Mouse (Mus musculus): ENCODE data around the gene Invs. TPM values are rescaled to one million over a fixed set of nuclear protein-coding genes. Genes with fewer than 3 reads are reported as not detected.
"Not testable (repeated sequence)": the region's sequence is repeated elsewhere in the genome, so short reads cannot be mapped to it uniquely, and the experiment has no call there.

Gene Invs
- polyA plus RNA-seq, 1 experiment from 2014 or later = 5.8 TPM

DNA sequence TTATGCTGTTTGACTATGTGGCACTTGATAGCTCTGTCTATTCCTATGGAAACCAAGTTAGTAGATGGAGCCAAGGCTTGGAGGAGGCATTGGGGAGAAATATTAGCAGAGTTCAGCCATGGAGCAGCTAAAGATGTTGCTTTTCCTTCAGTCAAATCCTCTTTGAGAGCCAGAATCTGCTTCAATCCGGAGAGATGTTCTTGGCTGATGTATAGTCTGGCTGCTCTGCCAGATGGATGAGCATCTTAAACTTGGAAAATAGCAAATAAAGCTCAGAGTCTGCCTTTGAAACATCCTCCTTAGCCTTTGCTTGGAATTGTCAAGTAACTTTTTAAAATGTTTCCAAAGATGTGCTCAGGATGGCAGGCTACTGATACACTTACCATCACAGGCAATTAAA is 91.5 kb downstream of the Invs start:
- Histone ChIP-seq H3K4me2 (ENCODE audit: low read depth, low read length) (no peak overlapping the region), H3K36me3 (ENCODE audit: control insufficient read depth, insufficient read depth, low read length) (no peaks in the 10 kb centered on the region), H3K27ac (ENCODE audit: low read length) (no peak overlapping the region), H3K9ac (ENCODE audit: low read depth, low read length) (no peak overlapping the region), H3K4me3 (ENCODE audit: low read length) (no peak overlapping the region), H3K9me3 (ENCODE audit: control insufficient read depth, low read length) (no peaks in the 10 kb centered on the region), H3K4me1 (ENCODE audit: control insufficient read depth, insufficient read depth, low read length) (no peaks in the 10 kb centered on the region), H3K27me3 (replicated peaks; ENCODE audit: control insufficient read depth, insufficient read depth, low read length) (no peaks in the 10 kb centered on the region)
- 58% methylated on average over 1 of the region's 1 CpGs for WGBS
- ATAC-seq = no peak

DNA sequence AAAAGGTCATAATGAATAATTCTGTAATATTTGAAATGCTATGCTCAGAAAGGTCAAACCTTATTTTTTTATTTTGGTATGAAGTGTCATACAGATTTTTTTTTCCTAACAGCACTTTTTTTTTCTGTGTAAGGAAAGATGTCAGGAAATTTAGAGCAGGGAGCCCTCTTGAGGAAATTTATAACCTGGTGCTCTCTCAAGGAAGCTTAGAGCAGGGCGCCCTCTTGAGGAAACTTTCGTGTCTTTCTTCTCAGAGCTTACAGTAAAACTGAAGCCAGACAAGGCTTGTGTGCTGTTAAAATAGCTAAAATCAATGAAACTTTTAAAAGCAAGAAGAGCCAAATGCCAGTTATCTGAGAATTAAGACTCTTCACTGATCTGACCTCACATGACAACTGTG is 101.4 kb downstream of the Invs start:
- Histone ChIP-seq H3K4me2 (ENCODE audit: low read depth, low read length) (no peak overlapping the region), H3K4me1 (ENCODE audit: control insufficient read depth, insufficient read depth, low read length) (no peaks in the 10 kb centered on the region)
- WGBS = 1% methylated on average over 2 of the region's 2 CpGs

DNA sequence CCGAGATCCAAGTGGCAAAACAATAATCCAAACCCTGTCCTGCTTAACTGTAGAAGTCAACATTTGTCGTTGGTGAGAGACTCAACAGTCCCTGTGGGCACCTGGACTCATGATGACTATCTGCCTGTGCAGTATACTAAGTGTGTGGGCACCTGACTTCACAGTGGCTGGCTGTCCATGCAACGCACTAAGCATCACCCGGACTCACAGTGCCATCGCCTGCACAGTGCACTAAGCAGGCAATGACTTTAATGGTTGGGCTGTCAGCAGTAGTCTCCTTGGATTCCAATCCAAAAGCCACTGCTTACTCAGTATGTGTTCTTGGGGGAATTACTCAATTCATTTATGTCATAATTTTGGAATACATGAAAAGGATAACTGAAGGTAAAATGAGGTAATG is 102.9 kb downstream of the Invs start:
- Histone ChIP-seq H3K36me3 (ENCODE audit: control insufficient read depth, insufficient read depth, low read length) (no peaks in the 10 kb centered on the region), H3K4me3 (ENCODE audit: low read length) (no peak overlapping the region), H3K27me3 (replicated peaks; ENCODE audit: control insufficient read depth, insufficient read depth, low read length) (no peaks in the 10 kb centered on the region), H3K4me2 (ENCODE audit: low read depth, low read length) (no peak overlapping the region), H3K27ac (ENCODE audit: low read length) (no peak overlapping the region), H3K9me3 (ENCODE audit: control insufficient read depth, low read length) (no peaks in the 10 kb centered on the region; the same call in 1 of the 2 replicates), H3K4me1 (ENCODE audit: control insufficient read depth, insufficient read depth, low read length) (no peaks in the 10 kb centered on the region), H3K9ac (ENCODE audit: low read depth, low read length) (no peak overlapping the region)
- WGBS = 80% methylated on average over 5 of the region's 5 CpGs
- ATAC-seq = no peak

More for the DNA sequence above, 101.4 kb downstream of the Invs start:
- Histone ChIP-seq H3K27ac (ENCODE audit: low read length) (no peak overlapping the region), H3K9ac (ENCODE audit: low read depth, low read length) (no peak overlapping the region), H3K4me3 (ENCODE audit: low read length) (no peak overlapping the region), H3K36me3 (ENCODE audit: control insufficient read depth, insufficient read depth, low read length) (no peaks in the 10 kb centered on the region), H3K27me3 (replicated peaks; ENCODE audit: control insufficient read depth, insufficient read depth, low read length) (no peaks in the 10 kb centered on the region), H3K9me3 (ENCODE audit: control insufficient read depth, low read length) (no peaks in the 10 kb centered on the region; the same call in 1 of the 2 replicates)
- ATAC-seq = no peak

DNA sequence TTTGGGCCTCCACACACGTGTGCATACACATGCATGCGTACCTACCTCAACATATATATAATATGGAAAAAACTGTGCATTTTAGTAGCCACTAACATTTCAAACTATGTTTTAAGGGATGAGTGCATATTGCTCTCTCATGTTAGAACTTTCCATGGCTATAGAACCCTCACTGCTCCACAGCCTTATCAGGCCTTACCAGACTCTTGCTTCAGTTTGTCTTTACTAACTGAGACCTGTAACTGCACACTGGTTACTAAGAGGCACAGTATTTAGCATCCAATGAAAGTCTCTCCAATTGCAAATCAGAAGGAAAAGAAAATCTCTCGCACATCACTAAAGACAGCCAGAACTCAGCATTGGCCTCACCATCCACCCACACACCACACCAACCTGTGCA is 117.4 kb downstream of the Invs start:
- Histone ChIP-seq H3K4me1 (ENCODE audit: control insufficient read depth, insufficient read depth, low read length) (no peaks in the 10 kb centered on the region), H3K36me3 (ENCODE audit: control insufficient read depth, insufficient read depth, low read length) (no peaks in the 10 kb centered on the region), H3K27ac (ENCODE audit: low read length) (no peak overlapping the region), H3K4me3 (ENCODE audit: low read length) (no peak overlapping the region), H3K9me3 (ENCODE audit: control insufficient read depth, low read length) (no peaks in the 10 kb centered on the region), H3K4me2 (ENCODE audit: low read depth, low read length) (no peak overlapping the region), H3K27me3 (replicated peaks; ENCODE audit: control insufficient read depth, insufficient read depth, low read length) (no peaks in the 10 kb centered on the region), H3K9ac (ENCODE audit: low read depth, low read length) (no peak overlapping the region)
- no peak for ATAC-seq
- WGBS = 91% methylated on average over 3 of the region's 3 CpGs

DNA sequence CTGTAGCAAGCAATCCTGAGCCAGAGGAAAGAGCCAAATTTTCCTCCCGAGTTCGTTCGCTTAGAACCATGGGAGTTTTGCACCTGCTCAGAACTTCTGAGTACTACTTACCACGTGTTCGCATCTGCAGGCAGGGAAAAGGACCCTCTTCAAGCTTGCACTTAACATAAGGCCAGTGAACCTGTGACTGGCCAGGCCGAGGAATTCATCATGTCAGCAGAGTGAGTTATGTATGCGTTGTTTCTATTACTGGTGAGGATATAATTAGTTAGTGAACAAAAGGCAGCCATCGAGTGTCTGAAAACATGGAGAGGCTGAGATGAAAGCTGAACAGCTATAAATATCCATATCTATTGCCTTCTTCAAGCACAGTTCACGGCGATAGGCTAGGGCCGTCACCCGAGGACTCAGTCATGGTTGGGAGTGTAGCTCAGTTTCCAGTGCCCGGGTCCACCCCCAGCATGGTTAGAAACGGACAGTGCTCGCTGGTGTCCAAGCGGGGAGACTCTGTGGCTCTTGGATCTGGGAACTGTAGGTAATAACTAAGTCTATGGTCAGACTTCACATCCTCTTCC is 123.6 kb downstream of the Invs start:
- Histone ChIP-seq H3K27me3 (replicated peaks; ENCODE audit: control insufficient read depth, insufficient read depth, low read length) (no peaks in the 10 kb centered on the region), H3K4me2 (ENCODE audit: low read depth, low read length) (no peak overlapping the region), H3K27ac (ENCODE audit: low read length) (no peak overlapping the region), H3K9me3 (ENCODE audit: control insufficient read depth, low read length) (no peaks in the 10 kb centered on the region), H3K36me3 (ENCODE audit: control insufficient read depth, insufficient read depth, low read length) (no peaks in the 10 kb centered on the region), H3K4me3 (ENCODE audit: low read length) (no peak overlapping the region), H3K9ac (ENCODE audit: low read depth, low read length) (no peak overlapping the region), H3K4me1 (ENCODE audit: control insufficient read depth, insufficient read depth, low read length) (no peaks in the 10 kb centered on the region)
- no peak for ATAC-seq
- WGBS = 78% methylated on average over 16 of the region's 16 CpGs

DNA sequence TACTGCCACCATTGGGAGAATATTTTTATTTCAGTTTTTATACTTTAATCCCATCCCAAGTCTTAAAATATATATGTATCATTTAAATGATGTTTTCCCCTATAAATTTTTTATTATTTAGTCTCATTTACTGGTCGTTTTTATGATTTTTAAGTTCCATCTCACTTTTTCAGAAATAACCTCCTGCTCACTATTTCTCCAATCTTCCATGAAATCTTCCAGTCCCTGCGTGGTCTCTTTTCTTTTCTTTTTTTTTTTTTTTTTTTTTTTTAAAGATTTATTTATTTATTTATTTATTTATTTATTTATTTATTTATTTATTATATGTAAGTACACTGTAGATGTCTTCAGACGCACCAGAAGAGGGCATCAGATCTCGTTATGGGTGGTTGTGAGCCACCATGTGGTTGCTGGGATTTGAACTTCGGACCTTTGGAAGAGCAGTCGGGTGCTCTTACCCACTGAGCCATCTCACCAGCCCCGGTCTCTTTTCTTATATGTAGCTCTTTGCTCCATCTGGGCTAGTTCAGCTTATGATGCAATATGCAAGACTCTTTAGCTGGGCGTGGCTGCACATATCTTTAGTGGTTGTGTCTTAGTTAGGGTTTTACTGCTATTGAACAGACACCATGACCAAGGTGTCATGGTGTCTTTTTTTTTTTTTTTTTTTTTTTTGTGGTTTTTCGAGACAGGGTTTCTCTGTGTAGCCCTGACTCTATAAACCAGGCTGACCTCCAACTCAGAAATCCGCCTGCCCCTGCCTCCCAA is 126.3 kb downstream of the Invs start:
- H3K9me3 ChIP-seq (ENCODE audit: control insufficient read depth, low read length); H3K4me3 ChIP-seq (ENCODE audit: low read length); H3K27me3 ChIP-seq (replicated peaks; ENCODE audit: control insufficient read depth, insufficient read depth, low read length); ATAC-seq; H3K9ac ChIP-seq (ENCODE audit: low read depth, low read length); H3K4me2 ChIP-seq (ENCODE audit: low read depth, low read length); H3K4me1 ChIP-seq (ENCODE audit: control insufficient read depth, insufficient read depth, low read length); H3K27ac ChIP-seq (ENCODE audit: low read length); H3K36me3 ChIP-seq (ENCODE audit: control insufficient read depth, insufficient read depth, low read length): not testable (repeated sequence)
- WGBS = 86% methylated on average over 9 of the region's 10 CpGs

DNA sequence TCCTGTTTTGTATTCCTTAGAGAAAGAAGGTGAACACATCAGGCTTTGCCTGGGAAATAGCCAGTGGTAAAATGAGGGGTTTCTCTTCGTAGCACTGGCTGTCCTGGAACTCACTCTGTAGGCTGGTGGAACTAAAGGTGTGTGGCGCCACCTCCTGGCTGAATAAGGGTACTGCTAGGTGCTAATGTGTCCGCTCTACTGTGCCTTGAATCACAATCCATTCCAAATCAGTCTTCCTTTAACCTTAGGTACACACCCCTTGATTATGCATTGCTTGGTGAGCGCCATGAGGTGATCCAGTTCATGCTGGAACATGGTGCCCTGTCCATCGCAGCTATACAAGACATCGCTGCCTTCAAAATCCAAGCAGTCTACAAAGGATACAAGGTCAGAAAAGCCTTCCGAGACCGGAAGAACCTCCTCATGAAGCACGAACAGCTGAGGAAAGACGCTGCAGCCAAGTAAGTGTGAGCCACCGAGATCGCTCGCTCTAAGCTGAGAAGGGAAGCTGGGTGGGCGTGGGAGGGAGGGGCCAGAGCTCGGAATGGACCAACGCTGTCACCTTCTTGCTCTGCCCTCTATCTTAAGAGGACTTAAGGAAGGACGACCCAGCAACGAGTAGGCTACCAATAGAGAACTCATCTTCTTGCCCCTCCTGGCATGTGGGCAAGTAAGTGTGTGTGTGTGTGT is 127.9 kb downstream of the Invs start:
- H3K36me3 ChIP-seq (ENCODE audit: control insufficient read depth, insufficient read depth, low read length) = no peaks in the 10 kb centered on the region
- WGBS = 43% methylated on average over 18 of the region's 18 CpGs
- no peak overlapping the region for H3K27ac ChIP-seq (ENCODE audit: low read length)
- H3K4me3 ChIP-seq (ENCODE audit: low read length) = no peak overlapping the region
- ATAC-seq = peak; percentile 55; the same call in 1 of the 2 replicates
- H3K27me3 ChIP-seq (replicated peaks; ENCODE audit: control insufficient read depth, insufficient read depth, low read length) = no peaks in the 10 kb centered on the region
- H3K9ac ChIP-seq (ENCODE audit: low read depth, low read length) = no peak overlapping the region
- H3K4me2 ChIP-seq (ENCODE audit: low read depth, low read length) = peak overlapping the region; percentile 23; the same call in 1 of the 2 replicates
- H3K4me1 ChIP-seq (ENCODE audit: control insufficient read depth, insufficient read depth, low read length) = no peaks in the 10 kb centered on the region
- no peaks in the 10 kb centered on the region for H3K9me3 ChIP-seq (ENCODE audit: control insufficient read depth, low read length)

DNA sequence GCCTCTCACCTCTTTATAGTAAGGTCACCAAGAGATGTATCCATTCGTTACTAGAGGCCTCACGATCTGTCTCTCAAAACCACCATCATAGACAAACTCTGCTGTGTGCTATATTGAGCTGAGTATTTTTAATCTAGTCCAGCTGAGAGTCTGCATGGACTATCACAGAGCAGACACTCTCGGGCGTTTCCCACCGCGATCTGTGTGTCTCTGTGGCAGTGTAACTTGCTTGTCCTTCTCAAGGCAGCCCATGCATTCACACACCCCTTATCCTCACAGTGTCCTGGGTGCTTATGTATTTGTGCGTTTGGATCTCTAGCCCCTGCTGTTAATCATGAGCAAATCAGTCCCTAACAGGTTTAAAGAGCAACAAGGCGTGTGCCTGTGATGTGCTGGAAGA is 133.9 kb downstream of the Invs start:
- Histone ChIP-seq H3K36me3 (ENCODE audit: control insufficient read depth, insufficient read depth, low read length) (no peaks in the 10 kb centered on the region), H3K9ac (ENCODE audit: low read depth, low read length) (no peak overlapping the region), H3K27ac (ENCODE audit: low read length) (no peak overlapping the region), H3K27me3 (replicated peaks; ENCODE audit: control insufficient read depth, insufficient read depth, low read length) (no peaks in the 10 kb centered on the region), H3K4me2 (ENCODE audit: low read depth, low read length) (no peak overlapping the region), H3K4me3 (ENCODE audit: low read length) (no peak overlapping the region), H3K4me1 (ENCODE audit: control insufficient read depth, insufficient read depth, low read length) (no peaks in the 10 kb centered on the region), H3K9me3 (ENCODE audit: control insufficient read depth, low read length) (no peaks in the 10 kb centered on the region)
- ATAC-seq = no peak
- 87% methylated on average over 8 of the region's 8 CpGs for WGBS

DNA sequence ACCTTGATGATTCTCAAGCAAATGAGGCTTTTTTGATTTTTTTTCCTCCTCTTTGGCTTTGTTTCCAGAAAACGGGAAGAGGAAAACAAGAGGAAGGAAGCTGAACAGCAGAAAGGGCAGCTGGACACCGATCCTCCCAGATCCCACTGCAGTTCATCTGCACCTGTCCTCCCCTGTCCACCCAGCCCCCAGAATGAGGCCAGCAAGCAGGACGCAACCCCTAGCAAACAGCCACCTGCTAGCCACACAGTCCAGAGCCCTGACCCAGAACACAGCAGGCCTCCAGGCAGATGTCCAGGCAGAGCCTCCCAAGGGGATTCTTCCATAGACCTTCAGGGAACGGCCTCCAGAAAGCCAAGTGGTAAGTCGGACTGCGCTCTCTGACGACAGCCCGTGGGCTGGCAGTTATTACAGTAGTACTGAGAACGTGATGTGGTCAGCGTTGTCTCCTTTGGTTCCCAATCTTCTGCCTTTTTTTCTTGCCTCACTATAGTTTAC is 136.3 kb downstream of the Invs start:
- Histone ChIP-seq H3K36me3 (ENCODE audit: control insufficient read depth, insufficient read depth, low read length) (no peaks in the 10 kb centered on the region), H3K4me3 (ENCODE audit: low read length) (no peak overlapping the region), H3K27ac (ENCODE audit: low read length) (no peak overlapping the region), H3K9me3 (ENCODE audit: control insufficient read depth, low read length) (no peaks in the 10 kb centered on the region), H3K4me2 (ENCODE audit: low read depth, low read length) (no peak overlapping the region), H3K9ac (ENCODE audit: low read depth, low read length) (no peak overlapping the region), H3K4me1 (ENCODE audit: control insufficient read depth, insufficient read depth, low read length) (no peaks in the 10 kb centered on the region), H3K27me3 (replicated peaks; ENCODE audit: control insufficient read depth, insufficient read depth, low read length) (no peaks in the 10 kb centered on the region)
- WGBS = 87% methylated on average over 10 of the region's 10 CpGs
- ATAC-seq = no peak
